ENCODE assay signal across 8 mouse cellular contexts in genomic region chr11:98681786-98682745, GRCm38 (mm10). TPM values are rescaled to one million over a fixed set of nuclear protein-coding genes. Genes with fewer than 3 reads are reported as not detected.
DNase-seq lines count a peak whose midpoint lies in the region; ATAC-seq lines count a peak whose summit lies in the region.

Psmd3 (plus strand) TSS chr11:98682554.

- ATAC-seq in hindbrain, embryonic 16.5 days = peak; percentile 98

- 5% methylated on average over 45 of the region's 45 CpGs for WGBS in hindbrain, embryonic 16.5 days
- 4% methylated on average over 44 of the region's 45 CpGs for whole genome bisulfite sequencing in macrophage (ENCODE audit: missing documents)

- H3K4me2 ChIP-seq in hindbrain, embryonic 16.5 days (ENCODE audit: low read length) = peak within 1 kb of the TSS; percentile 82

- peaks cover 10% of the 10 kb centered on the region for H3K4me1 ChIP-seq in hindbrain, embryonic 16.5 days (ENCODE audit: control insufficient read depth, insufficient read depth, low read depth, low read length)

- no peaks in the 10 kb centered on the region for H3K9me3 ChIP-seq in hindbrain, embryonic 16.5 days (ENCODE audit: control insufficient read depth, low read length)

- H3K9ac ChIP-seq in hindbrain, embryonic 16.5 days (ENCODE audit: low read depth, low read length) = peak within 1 kb of the TSS; percentile 97

- DNase-seq in WW6 (ENCODE audit: low read depth, low spot score) = peak; percentile 99
- peak; percentile 94 for DNase-seq in cerebellum, postnatal 4 days (ENCODE audit: low spot score in 2 of 2)
- DNase-seq in gastrocnemius, adult 18-20 months (ENCODE audit: low spot score) = peak; percentile 99
- peak; percentile 98 to 99 for DNase-seq in left cerebral cortex, adult 18-20 months (ENCODE audit: low spot score in 2 of 2)
- DNase-seq in right cerebral cortex, adult 18-20 months = peak; percentile 96
- peak; percentile 81 for DNase-seq in urinary bladder, postnatal 10 days (ENCODE audit: low spot score)

- no peaks in the 10 kb centered on the region for H3K27me3 ChIP-seq in hindbrain, embryonic 16.5 days (replicated peaks; ENCODE audit: control insufficient read depth, insufficient read depth, low read length)

- H3K4me3 ChIP-seq in hindbrain, embryonic 16.5 days (ENCODE audit: low read length) = peak within 1 kb of the TSS; percentile 88
- H3K4me3 ChIP-seq in macrophage (ENCODE audit: inconsistent target) = peak within 1 kb of the TSS; percentile 97

- peak within 1 kb of the TSS; percentile 77 for H3K27ac ChIP-seq in hindbrain, embryonic 16.5 days (ENCODE audit: low read depth, low read length)
- peak within 1 kb of the TSS; percentile 44 for H3K27ac ChIP-seq in macrophage

- H3K79me2 ChIP-seq in macrophage (ENCODE audit: inconsistent target) = peaks cover 31% of the 10 kb centered on the region

- H3K36me3 ChIP-seq in hindbrain, embryonic 16.5 days (ENCODE audit: control insufficient read depth, insufficient read depth, low read length) = peaks cover 13% of the 10 kb centered on the region
- H3K36me3 ChIP-seq in macrophage (ENCODE audit: inconsistent target) = peaks cover 18% of the 10 kb centered on the region

RNA-seq across cellular contexts. Expression of gene Psmd3, which starts in this region (rescaled TPM):
- 100 to 1,000 TPM; 105 to 106 TPM for total RNA-seq in gastrocnemius, adult 18-20 months (2021)
- polyA plus RNA-seq in hindbrain, embryonic 16.5 days (2015; fragmentation: Nextera tagmentation; extraction: Ambion mirVana) = 186 and 189 TPM in 2 replicates
- 100 to 1,000 TPM; 135 to 138 TPM for total RNA-seq in left cerebral cortex, adult 18-20 months (2021)
- total RNA-seq in macrophage (2018; cell fraction: chromatin; rRNA removed) = 100 to 1,000 TPM in 2 of 26 experiments, 10 to 100 TPM in 24; 27.6 to 105 (median 69.8) TPM
- 100 to 1,000 TPM in 1 of 26 experiments, 10 to 100 TPM in 25; 46.4 to 105 (median 67.8) TPM for total RNA-seq in macrophage (2018; cell fraction: cytosol; rRNA removed)
- 100 to 1,000 TPM in 1 of 26 experiments, 10 to 100 TPM in 25; 34.3 to 106 (median 63.9) TPM for total RNA-seq in macrophage (2018; cell fraction: nucleus; rRNA removed)
- 53.4 to 97.2 TPM (median 55.5 TPM) in 3 replicates for polyA plus RNA-seq in macrophage (2018)

Comparison
In these comparisons a context has a peak if more than half of its experiments do, and no peak if none do; other contexts are left out.
1. Peak in every context shown above with its lines: DNase-seq, ATAC-seq, H3K4me3 ChIP-seq and H3K27ac ChIP-seq.